Mouse (Mus musculus): ENCODE results near the gene Gse1. TPM values are rescaled to one million over a fixed set of nuclear protein-coding genes. Genes with fewer than 3 reads are reported as not detected.

Gse1 gene
- polyA plus RNA-seq, 1 experiment: 14.8 TPM

DNA sequence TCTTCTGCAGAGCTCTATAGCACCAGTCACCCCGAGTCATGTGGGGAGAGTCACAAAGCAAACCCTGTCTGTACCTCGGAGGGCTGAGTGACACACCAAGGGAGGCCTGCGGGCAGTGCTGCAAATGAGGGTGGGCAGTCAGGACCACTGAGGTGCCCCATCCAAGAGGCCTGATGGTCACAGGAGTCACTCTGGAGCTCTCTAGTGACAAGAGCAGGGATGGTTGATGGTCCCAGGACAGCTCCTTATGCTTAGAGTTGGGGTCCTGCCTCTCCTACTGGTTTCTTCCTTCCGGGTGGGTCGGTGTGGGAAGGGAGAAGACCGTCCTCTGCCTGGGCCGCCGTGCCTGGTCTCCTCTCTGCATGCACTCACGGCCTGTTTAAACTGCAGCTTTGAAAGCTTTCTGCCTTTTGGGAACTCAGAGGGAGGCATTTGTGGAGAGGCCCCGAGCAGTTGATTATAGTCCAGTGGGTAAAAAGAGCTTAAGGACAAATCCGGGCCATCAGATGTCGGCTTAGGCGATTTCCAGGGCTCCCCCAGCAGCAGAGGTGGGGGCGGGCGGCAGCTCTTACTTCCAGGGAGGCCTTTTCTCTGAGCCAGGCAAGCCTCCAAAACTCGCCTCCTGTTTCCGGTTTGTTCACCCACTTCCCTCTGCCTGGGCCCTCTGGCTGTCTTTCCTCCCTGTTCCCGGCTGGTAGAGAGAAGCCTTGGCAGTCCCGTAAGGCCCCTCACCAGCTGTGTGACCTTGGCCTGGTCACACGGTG lies 198.5 kb downstream of the Gse1 start:
- H3K36me3 ChIP-seq (ENCODE audit: control insufficient read depth, insufficient read depth, low read length): no peaks in the 10 kb centered on the region
- DNase-seq: peak; percentile 60
- H3K4me1 ChIP-seq (ENCODE audit: control insufficient read depth, insufficient read depth, low read length): peaks cover 3% of the 10 kb centered on the region; the same call in 1 of the 2 replicates
- no peak for TF ChIP-seq POLR2A (IDR thresholded peaks at IDR 0.05; ENCODE audit: low read depth, low read length)
- TF ChIP-seq CTCF (conservative IDR thresholded peaks at IDR 0.05; ENCODE audit: insufficient read depth, insufficient read length, low read depth, low read length): no peak
- no peaks in the 10 kb centered on the region for H3K27me3 ChIP-seq (replicated peaks; ENCODE audit: control insufficient read depth, insufficient read depth, low read length)
- H3K27ac ChIP-seq (ENCODE audit: insufficient read depth, low read depth, low read length): no peak overlapping the region
- no peak overlapping the region for H3K4me3 ChIP-seq (ENCODE audit: insufficient read depth, low read depth, low read length)
- WGBS: 50% methylated on average over 20 of the region's 20 CpGs

DNA sequence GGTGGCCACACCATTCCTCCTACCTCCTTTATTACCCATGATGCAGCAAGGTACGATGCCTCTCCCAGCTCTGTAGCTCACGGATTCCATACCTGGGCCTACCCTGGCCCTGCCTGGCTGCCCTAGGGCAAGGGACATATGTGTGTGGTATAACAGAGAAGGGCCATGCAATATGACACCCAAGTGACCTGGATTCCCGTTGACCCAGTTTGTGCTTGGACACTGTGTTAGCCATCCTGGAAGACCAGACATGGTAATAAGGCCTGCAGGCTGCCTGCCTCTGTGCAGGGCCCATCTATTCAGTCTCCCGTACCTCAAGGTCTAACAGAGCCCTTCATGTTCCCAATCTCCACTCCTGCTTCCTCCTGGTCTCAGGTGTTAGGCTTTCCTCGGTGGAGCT lies 200.2 kb downstream of the Gse1 start:
- Histone ChIP-seq H3K4me3 (ENCODE audit: insufficient read depth, low read depth, low read length) (no peak overlapping the region), H3K27me3 (replicated peaks; ENCODE audit: control insufficient read depth, insufficient read depth, low read length) (no peaks in the 10 kb centered on the region), H3K36me3 (ENCODE audit: control insufficient read depth, insufficient read depth, low read length) (no peaks in the 10 kb centered on the region), H3K27ac (ENCODE audit: insufficient read depth, low read depth, low read length) (no peak overlapping the region), H3K4me1 (ENCODE audit: control insufficient read depth, insufficient read depth, low read length) (peaks cover 3% of the 10 kb centered on the region; the same call in 1 of the 2 replicates)
- no peak for DNase-seq
- 87% methylated on average over 5 of the region's 5 CpGs for WGBS
- no peak for TF ChIP-seq CTCF (conservative IDR thresholded peaks at IDR 0.05; ENCODE audit: insufficient read depth, insufficient read length, low read depth, low read length)
- no peak for TF ChIP-seq POLR2A (IDR thresholded peaks at IDR 0.05; ENCODE audit: low read depth, low read length)

DNA sequence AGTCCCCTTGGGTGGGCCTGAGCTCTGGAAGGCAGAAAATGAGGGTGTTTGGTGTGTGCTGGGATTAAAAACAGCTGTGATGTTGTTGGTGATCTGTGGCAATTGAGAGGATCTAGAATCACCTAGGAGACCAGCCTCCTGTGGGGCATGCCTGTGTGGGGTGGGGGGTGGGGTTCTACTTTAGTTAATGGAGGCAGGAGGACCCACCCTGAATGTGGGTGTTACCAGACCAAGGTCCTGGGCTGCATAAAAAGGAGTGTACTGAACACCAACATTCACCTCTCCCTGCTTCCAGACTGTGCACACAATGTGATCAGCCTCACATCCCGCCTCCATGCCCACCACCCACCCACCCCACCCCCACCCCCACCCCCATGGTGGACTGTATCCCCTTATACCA lies 200.9 kb downstream of the Gse1 start:
- 100% methylated on average over 1 of the region's 1 CpGs for WGBS
- Histone ChIP-seq H3K4me1 (ENCODE audit: control insufficient read depth, insufficient read depth, low read length) (peaks cover 3% of the 10 kb centered on the region; the same call in 1 of the 2 replicates), H3K36me3 (ENCODE audit: control insufficient read depth, insufficient read depth, low read length) (no peaks in the 10 kb centered on the region), H3K27me3 (replicated peaks; ENCODE audit: control insufficient read depth, insufficient read depth, low read length) (no peaks in the 10 kb centered on the region), H3K27ac (ENCODE audit: insufficient read depth, low read depth, low read length) (no peak overlapping the region), H3K4me3 (ENCODE audit: insufficient read depth, low read depth, low read length) (no peak overlapping the region)
- TF ChIP-seq POLR2A (IDR thresholded peaks at IDR 0.05; ENCODE audit: low read depth, low read length) (no peak), CTCF (conservative IDR thresholded peaks at IDR 0.05; ENCODE audit: insufficient read depth, insufficient read length, low read depth, low read length) (no peak)
- DNase-seq: no peak

DNA sequence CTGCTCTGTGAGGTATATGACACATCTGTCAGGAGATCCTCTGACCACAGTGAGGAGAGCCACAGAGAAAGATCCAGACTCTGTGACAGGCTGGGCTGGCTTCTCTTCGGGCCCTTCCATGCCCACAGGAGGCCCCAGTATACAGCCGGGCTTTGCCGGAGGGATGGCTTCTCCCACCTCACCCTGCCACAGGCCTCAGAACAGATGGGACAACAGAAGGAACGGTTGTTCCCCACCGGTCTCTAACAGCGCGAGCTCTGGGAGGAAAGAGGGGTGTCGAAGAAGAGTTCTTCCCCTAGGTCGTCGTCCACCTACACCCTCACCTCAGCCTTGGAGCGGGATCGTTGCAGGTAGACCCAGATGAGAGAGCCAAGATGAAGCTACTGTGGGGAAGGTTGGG lies 202.8 kb downstream of the Gse1 start:
- Histone ChIP-seq H3K4me3 (ENCODE audit: insufficient read depth, low read depth, low read length) (no peak overlapping the region), H3K36me3 (ENCODE audit: control insufficient read depth, insufficient read depth, low read length) (no peaks in the 10 kb centered on the region), H3K4me1 (ENCODE audit: control insufficient read depth, insufficient read depth, low read length) (peaks cover 3% of the 10 kb centered on the region; the same call in 1 of the 2 replicates), H3K27me3 (replicated peaks; ENCODE audit: control insufficient read depth, insufficient read depth, low read length) (no peaks in the 10 kb centered on the region), H3K27ac (ENCODE audit: insufficient read depth, low read depth, low read length) (no peak overlapping the region)
- TF ChIP-seq POLR2A (IDR thresholded peaks at IDR 0.05; ENCODE audit: low read depth, low read length) (no peak), CTCF (conservative IDR thresholded peaks at IDR 0.05; ENCODE audit: insufficient read depth, insufficient read length, low read depth, low read length) (no peak)
- WGBS: 93% methylated on average over 12 of the region's 12 CpGs
- no peak for DNase-seq

DNA sequence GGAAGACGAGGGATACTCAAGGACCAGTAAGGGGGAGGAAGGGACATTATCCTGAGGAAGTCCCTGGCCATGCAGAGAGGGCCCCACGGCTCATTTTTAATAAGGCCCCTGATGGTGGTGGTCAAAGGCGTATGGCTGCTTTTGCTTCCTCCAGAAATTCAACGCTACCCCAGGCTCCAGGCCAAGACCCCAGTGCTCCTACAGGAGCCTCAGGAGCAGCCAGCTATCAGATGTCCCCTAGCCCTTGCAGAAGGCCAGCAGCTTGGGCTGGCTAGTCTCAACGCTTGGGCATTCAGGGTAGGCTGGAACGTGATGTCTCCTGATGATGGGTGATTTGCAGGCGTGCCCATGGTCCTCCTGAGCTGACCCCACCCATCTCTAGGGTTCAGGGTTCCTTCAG lies 204.2 kb downstream of the Gse1 start:
- Histone ChIP-seq H3K27ac (ENCODE audit: insufficient read depth, low read depth, low read length) (no peak overlapping the region), H3K4me3 (ENCODE audit: insufficient read depth, low read depth, low read length) (no peak overlapping the region), H3K36me3 (ENCODE audit: control insufficient read depth, insufficient read depth, low read length) (no peaks in the 10 kb centered on the region), H3K27me3 (replicated peaks; ENCODE audit: control insufficient read depth, insufficient read depth, low read length) (no peaks in the 10 kb centered on the region), H3K4me1 (ENCODE audit: control insufficient read depth, insufficient read depth, low read length) (peaks cover 2% of the 10 kb centered on the region)
- no peak for DNase-seq
- TF ChIP-seq POLR2A (IDR thresholded peaks at IDR 0.05; ENCODE audit: low read depth, low read length) (no peak), CTCF (conservative IDR thresholded peaks at IDR 0.05; ENCODE audit: insufficient read depth, insufficient read length, low read depth, low read length) (no peak)
- WGBS: 80% methylated on average over 7 of the region's 7 CpGs

DNA sequence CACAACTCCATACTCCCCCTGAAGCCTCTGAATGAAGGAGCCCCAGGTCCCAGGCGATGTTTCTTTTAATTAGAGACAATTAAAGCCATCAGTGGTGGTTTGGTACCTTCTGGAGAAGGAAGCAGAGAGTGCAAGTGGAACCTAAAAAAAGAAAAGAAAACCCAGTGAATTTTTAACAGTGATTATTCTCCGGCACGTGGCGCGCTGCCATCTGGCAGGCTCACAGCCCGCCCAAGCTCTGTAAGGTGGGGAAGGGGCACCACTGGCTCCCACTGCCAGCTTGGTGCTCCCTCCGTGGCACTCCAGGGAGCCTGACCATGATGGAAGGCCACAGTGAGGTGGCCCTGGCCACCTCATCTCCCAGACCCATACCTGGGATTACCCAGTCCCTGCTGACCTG lies 204.9 kb downstream of the Gse1 start:
- Histone ChIP-seq H3K4me3 (ENCODE audit: insufficient read depth, low read depth, low read length) (no peak overlapping the region), H3K27ac (ENCODE audit: insufficient read depth, low read depth, low read length) (no peak overlapping the region), H3K27me3 (replicated peaks; ENCODE audit: control insufficient read depth, insufficient read depth, low read length) (no peaks in the 10 kb centered on the region), H3K4me1 (ENCODE audit: control insufficient read depth, insufficient read depth, low read length) (peaks cover 3% of the 10 kb centered on the region; the same call in 1 of the 2 replicates), H3K36me3 (ENCODE audit: control insufficient read depth, insufficient read depth, low read length) (no peaks in the 10 kb centered on the region)
- DNase-seq: peak; percentile 40
- TF ChIP-seq CTCF (conservative IDR thresholded peaks at IDR 0.05; ENCODE audit: insufficient read depth, insufficient read length, low read depth, low read length) (no peak), POLR2A (IDR thresholded peaks at IDR 0.05; ENCODE audit: low read depth, low read length) (no peak)
- 53% methylated on average over 7 of the region's 7 CpGs for WGBS

DNA sequence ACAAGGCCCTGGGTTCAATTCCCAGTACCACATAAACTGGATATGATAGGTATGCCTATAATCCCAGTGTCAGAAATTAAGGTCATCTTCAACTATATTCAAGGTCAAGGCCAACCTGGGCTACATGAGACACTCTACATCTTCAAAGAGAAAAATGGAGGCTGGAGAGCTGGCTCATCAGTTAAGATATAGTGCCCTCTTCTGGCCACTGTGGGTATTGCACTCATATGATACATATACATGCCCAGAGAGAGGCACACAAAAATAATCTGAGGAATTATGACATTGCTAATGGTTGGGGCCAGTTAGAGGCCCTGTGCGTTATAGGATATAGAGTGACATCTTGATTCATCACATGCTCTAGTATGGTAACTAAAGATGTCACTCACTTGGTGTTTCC lies 205.5 kb downstream of the Gse1 start:
- Histone ChIP-seq H3K4me3 (ENCODE audit: insufficient read depth, low read depth, low read length) (no peak overlapping the region), H3K27me3 (replicated peaks; ENCODE audit: control insufficient read depth, insufficient read depth, low read length) (no peaks in the 10 kb centered on the region), H3K27ac (ENCODE audit: insufficient read depth, low read depth, low read length) (no peak overlapping the region), H3K36me3 (ENCODE audit: control insufficient read depth, insufficient read depth, low read length) (no peaks in the 10 kb centered on the region), H3K4me1 (ENCODE audit: control insufficient read depth, insufficient read depth, low read length) (peaks cover 3% of the 10 kb centered on the region; the same call in 1 of the 2 replicates)
- 93% methylated on average over 1 of the region's 1 CpGs for WGBS
- no peak for DNase-seq
- TF ChIP-seq POLR2A (IDR thresholded peaks at IDR 0.05; ENCODE audit: low read depth, low read length): no peak
- TF ChIP-seq CTCF (conservative IDR thresholded peaks at IDR 0.05; ENCODE audit: insufficient read depth, insufficient read length, low read depth, low read length): 0 out of 2 replicates have a peak, but pooled peaks have one; percentile 5

All from kidney, adult 2 months (tissue).